Mouse (Mus musculus) gastrocnemius, postnatal 14 days (tissue): ENCODE data around the gene H2-T23. TPM values are rescaled to one million over a fixed set of nuclear protein-coding genes. Genes with fewer than 3 reads are reported as not detected.
"Not testable (repeated sequence)": the region's sequence is repeated elsewhere in the genome, so short reads cannot be mapped to it uniquely, and the experiment has no call there.

Experiments used
- DNase-seq: peaks from one replicate; pipeline ENCODE4 v3.0.0; 2021; ENCODE audit warnings: mixed read lengths
- intact Hi-C: fragments of 180-260 bp; cut with DNase I; formaldehyde crosslinking; loops from one replicate; pipeline ENCODE4 v1.15.1; 2025; ENCODE audit warnings: low total_unique reads
- long read RNA-seq, 2 experiments: library from polyadenylated mRNA; stranded (forward); transcript quantifications; one replicate each; pipeline ENCODE4 v2.0.0; 2021
- total RNA-seq, 2 experiments: library from RNA; stranded (reverse); gene quantifications; 2 replicates each; pipeline ENCODE4 v1.2.3; 2021

Gene H2-T23
- total RNA-seq = 1 to 10 TPM; 6.4 to 7.7 TPM
- long read RNA-seq, experiment 1, partial matches to known transcripts = 2 of 7 reads
- long read RNA-seq, experiment 1, other reads (novel, unspliced or antisense) = 1 of 7 reads
- long read RNA-seq, experiment 2, transcript H2-T23-201 (7 exons, 1,472 nt) = major isoform, 12 of 15 reads
- long read RNA-seq, experiment 2, partial matches to known transcripts = 1 of 15 reads
- long read RNA-seq, experiment 2, other reads (novel, unspliced or antisense) = 2 of 15 reads

GRCm38 (mm10) chr17:36032351-36032875, at the start of gene H2-T23:
Gene H2-T23 (minus strand): TSS chr17:36032855.
- peak; percentile 22 for DNase-seq
- intact Hi-C loops = not testable (repeated sequence)

- DNase-seq = not testable (repeated sequence)
Observed at GRCm38 (mm10) chr17:36081901-36082300, 49.2 kb upstream of the H2-T23 start.

GRCm38 (mm10) chr17:36060829-36061228, 28.2 kb upstream of the H2-T23 start:
- intact Hi-C loops = loop anchor here (10.0 kb wide), 2 partner anchors 74 to 134 kb away; partner anchors contain the start of gene H2-T3
- DNase-seq = peak; percentile 85

More at GRCm38 (mm10) chr17:36081901-36082300, 49.2 kb upstream of the H2-T23 start:
- intact Hi-C loops = not testable (repeated sequence)

- intact Hi-C loops, DNase-seq: not testable (repeated sequence)
Observed at GRCm38 (mm10) chr17:36058362-36058761, 25.7 kb upstream of the H2-T23 start, which contains the start of gene Gm11127. Gene Gm11127 (minus strand): TSS chr17:36058371.

- DNase-seq, intact Hi-C loops: not testable (repeated sequence)
Observed at GRCm38 (mm10) chr17:36057927-36058326, 25.3 kb upstream of the H2-T23 start.

- no peak for DNase-seq
- intact Hi-C loops = no loop called here
Observed at GRCm38 (mm10) chr17:36043286-36043685, 10.6 kb upstream of the H2-T23 start.

- DNase-seq = peak; percentile 41
- intact Hi-C loops = not testable (repeated sequence)
Observed at GRCm38 (mm10) chr17:36042610-36043169, 10.0 kb upstream of the H2-T23 start, which contains the start of the genes H2-T22 and Gm6034. Gene H2-T22 (minus strand): TSS chr17:36042747. Gene Gm6034 (plus strand): TSS chr17:36042961.

GRCm38 (mm10) chr17:36042055-36042454, 9.4 kb upstream of the H2-T23 start:
- intact Hi-C loops, DNase-seq: not testable (repeated sequence)

- intact Hi-C loops, DNase-seq: not testable (repeated sequence)
Observed at GRCm38 (mm10) chr17:36040604-36041003, 7.9 kb upstream of the H2-T23 start.

GRCm38 (mm10) chr17:36036126-36036525, 3.5 kb upstream of the H2-T23 start:
- intact Hi-C loops, DNase-seq: not testable (repeated sequence)

- peak; percentile 46 for DNase-seq
- intact Hi-C loops = loop anchor here (2.0 kb wide), 1 partner anchor 38 kb away; no protein-coding TSS in a partner anchor
Observed at GRCm38 (mm10) chr17:36035010-36035638, 2.5 kb upstream of the H2-T23 start.

GRCm38 (mm10) chr17:36034524-36034923, 1.9 kb upstream of the H2-T23 start:
- not testable (repeated sequence) for DNase-seq
- intact Hi-C loops = loop anchor here (2.0 kb wide), 1 partner anchor 38 kb away; no protein-coding TSS in a partner anchor

GRCm38 (mm10) chr17:36031583-36032331, 898 bp downstream of the H2-T23 start:
- DNase-seq, intact Hi-C loops: not testable (repeated sequence)

- DNase-seq = not testable (repeated sequence)
Observed at GRCm38 (mm10) chr17:36030703-36031582, 1.7 kb downstream of the H2-T23 start.

GRCm38 (mm10) chr17:36030046-36030702, 2.5 kb downstream of the H2-T23 start:
- DNase-seq, intact Hi-C loops: not testable (repeated sequence)

More at GRCm38 (mm10) chr17:36030703-36031582, 1.7 kb downstream of the H2-T23 start:
- intact Hi-C loops = not testable (repeated sequence)

GRCm38 (mm10) chr17:36028879-36029619, 3.6 kb downstream of the H2-T23 start:
- intact Hi-C loops = no loop called here
- no peak for DNase-seq

GRCm38 (mm10) chr17:36027663-36028062, 5.0 kb downstream of the H2-T23 start:
- intact Hi-C loops = no loop called here

More at GRCm38 (mm10) chr17:36027663-36028062, 5.0 kb downstream of the H2-T23 start:
- DNase-seq = no peak
